Mouse (Mus musculus): ENCODE measurements around the gene Arfgef3.

- TF ChIP-seq CTCF (conservative IDR thresholded peaks at IDR 0.05 in 1 of 2, IDR thresholded peaks at IDR 0.05 in 1 of 2; ENCODE audit: low read depth in 2 of 2, low read length in 2 of 2) (no peak), ZNF384 (IDR thresholded peaks at IDR 0.05; ENCODE audit: low read depth, low read length) (no peak)
These were observed 64.9 kb downstream of the Arfgef3 start for GRCm38 (mm10) chr10:18678836-18679235.

Data from CH12.LX (cell line).